Mouse (Mus musculus) naive thymus-derived CD4-positive, alpha-beta T cell, adult 5 months (primary cell): Measurements from ENCODE around the gene A730049H05Rik. TPM values are rescaled to one million over a fixed set of nuclear protein-coding genes. Genes with fewer than 3 reads are reported as not detected.

Experiments
- polyA plus RNA-seq: library from polyadenylated mRNA; unstranded; fragments of 100-300 nt; shearing (Covaris generic); gene quantifications from one replicate; pipeline ENCODE4 v1.2.1, GENCODE M21; 2017

Gene A730049H05Rik
- not detected for polyA plus RNA-seq

DNA sequence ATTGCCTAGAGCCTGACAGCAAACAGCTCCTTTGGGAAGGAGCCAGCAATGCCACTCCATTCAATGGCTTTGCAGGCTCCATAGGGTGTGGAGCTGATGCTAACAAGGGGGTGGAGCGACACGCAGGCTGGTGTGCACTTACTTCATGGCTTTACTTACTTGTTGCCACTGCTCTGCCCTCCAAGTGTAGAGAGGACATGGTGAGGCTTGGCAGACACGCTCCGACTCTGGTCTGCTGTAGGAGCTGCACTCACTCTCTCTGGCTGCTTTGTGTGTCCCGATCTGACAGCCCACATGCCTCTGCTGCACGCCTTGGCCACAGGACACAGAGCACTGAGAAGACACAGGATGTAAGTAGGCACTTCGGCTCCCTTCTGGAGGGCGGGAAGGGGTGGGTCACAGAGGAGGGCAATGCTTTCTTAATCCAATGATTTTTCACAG, at the start of gene A730049H05Rik:
TSS of gene A730049H05Rik (plus strand) at position 168 of the 441 bp plus-strand sequence.

DNA sequence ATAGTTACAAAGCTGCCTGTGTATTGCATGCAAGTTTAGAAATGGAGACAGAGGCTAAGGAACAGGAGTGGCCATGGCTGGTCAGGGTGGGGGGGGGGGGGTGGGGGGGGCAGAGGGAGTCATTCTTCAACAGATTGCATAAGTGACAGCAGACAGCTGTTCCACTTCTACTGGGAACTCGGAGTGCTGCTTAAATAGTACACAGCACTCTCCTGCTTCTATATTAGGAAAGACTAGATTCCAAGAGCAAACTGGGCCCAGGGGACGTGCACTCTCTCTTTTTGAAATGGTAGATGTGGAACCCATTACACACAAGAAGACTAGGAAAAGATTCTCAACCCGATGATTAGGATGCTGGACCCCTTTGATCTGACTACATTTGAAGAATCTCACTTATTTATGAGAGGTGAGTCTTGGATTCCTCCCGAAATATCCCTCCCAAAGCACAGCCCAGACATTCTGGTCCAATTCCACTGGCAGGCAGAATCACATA, 52.9 kb downstream of the A730049H05Rik start, which contains the start of gene Gm15737:
TSS of gene Gm15737 (plus strand) at position 269 of the 493 bp plus-strand sequence.

Other genes starting within 250 kb of the A730049H05Rik start
- gene Prickle2, start 110.3 kb upstream of the A730049H05Rik start, polyA plus RNA-seq, result not detected
- not detected for gene Gm15737, start 52.9 kb downstream of the A730049H05Rik start, polyA plus RNA-seq
- 0.52 TPM for gene Adamts9, start 127.0 kb downstream of the A730049H05Rik start, polyA plus RNA-seq